Mouse (Mus musculus) MEL (cell line): Measurements from ENCODE around the gene B020011L13Rik. TPM values are rescaled to one million over a fixed set of nuclear protein-coding genes. Genes with fewer than 3 reads are reported as not detected.
"Not testable (repeated sequence)": the region's sequence is repeated elsewhere in the genome, so short reads cannot be mapped to it uniquely, and the experiment has no call there.

ENCODE experiments used
- DNase-seq: peaks from one replicate; pipeline ENCODE4 v3.0.0; 2011; ENCODE audit warnings: low read depth, low spot score
- H3K27ac ChIP-seq: 2 replicates; pipeline ENCODE4 v1.5.1; 2012; ENCODE audit warnings: low read depth, mild to moderate bottlenecking, control low read depth, low read length, moderate library complexity; ENCODE audit not compliant: control insufficient read depth
- H3K27me3 ChIP-seq, 2 experiments: fragments of 150-350 bp in 1 of 2; sonication (generic) in 1 of 2; 2 replicates each; pipeline ENCODE4 v1.6.1; 2012; ENCODE audit warnings: low read length in 2 of 2, mild to moderate bottlenecking in 2 of 2, improper control_type of control experiment in 1 of 2, moderate library complexity in 1 of 2; ENCODE audit not compliant: insufficient read depth in 2 of 2, control insufficient read depth in 1 of 2
- H3K36me3 ChIP-seq, 2 experiments: 2 replicates each; pipeline ENCODE4 v1.6.1; 2012 to 2014; ENCODE audit warnings: low read length in 2 of 2, improper control_type of control experiment in 1 of 2, inconsistent platforms in 1 of 2, mild to moderate bottlenecking in 1 of 2; ENCODE audit not compliant: insufficient read depth in 2 of 2, control insufficient read depth in 1 of 2
- H3K4me1 ChIP-seq, 2 experiments: fragments of 150-350 bp in 1 of 2; sonication (generic) in 1 of 2; 2 replicates each; pipeline ENCODE4 v1.6.1; 2012; ENCODE audit warnings: low read length in 2 of 2, improper control_type of control experiment in 1 of 2, mild to moderate bottlenecking in 1 of 2; ENCODE audit not compliant: insufficient read depth in 2 of 2, control insufficient read depth in 1 of 2
- H3K4me3 ChIP-seq, 2 experiments: fragments of 150-350 bp in 1 of 2; sonication (generic) in 1 of 2; 2 replicates each; pipeline ENCODE4 v1.5.1; 2012; ENCODE audit warnings: low read depth in 2 of 2, low read length in 2 of 2, mild to moderate bottlenecking in 2 of 2, moderate library complexity in 2 of 2, control low read depth in 1 of 2, improper control_type of control experiment in 1 of 2; ENCODE audit not compliant: control insufficient read depth in 1 of 2, insufficient read depth in 1 of 2
- H3K79me2 ChIP-seq: 2 replicates; pipeline ENCODE4 v1.6.1; 2012; ENCODE audit warnings: mild to moderate bottlenecking, low read length, moderate library complexity; ENCODE audit not compliant: control insufficient read depth, poor library complexity, insufficient read depth
- H3K9ac ChIP-seq: 2 replicates; pipeline ENCODE4 v1.6.1; 2012; ENCODE audit warnings: low read depth, mild to moderate bottlenecking, control low read depth, low read length, moderate library complexity; ENCODE audit not compliant: control insufficient read depth, poor library complexity, severe bottlenecking
- H3K9me3 ChIP-seq: fragments of 150-350 bp; sonication (generic); replicated peaks from 2 replicates; pipeline ENCODE4 v1.6.1; 2012; ENCODE audit warnings: mild to moderate bottlenecking, low read length, improper control_type of control experiment, moderate library complexity; ENCODE audit not compliant: insufficient read depth
- ZNF384 ChIP-seq: IDR thresholded peaks from 2 replicates; pipeline ENCODE4 v1.6.1; 2012; ENCODE audit warnings: low read depth, mild to moderate bottlenecking, inconsistent platforms, low read length, improper control_type of control experiment
- polyA plus RNA-seq, 2 experiments: library from polyadenylated mRNA; stranded (reverse) in 1 of 2; unstranded in 1 of 2; fragments of >175 nt in 1 of 2; fragments of >200 nt in 1 of 2; gene quantifications; 2 replicates each; pipeline versions ENCODE4 v1.2.1 to v1.2.4; 2012; ENCODE audit warnings: low replicate concordance in 2 of 2, low read depth in 1 of 2; ENCODE audit not compliant: insufficient read length in 2 of 2, insufficient read depth in 1 of 2, missing spikeins in 1 of 2
- total RNA-seq: library from RNA; depleted of rRNA; stranded (reverse); fragments of 300-350 nt; gene quantifications from 2 replicates; pipeline ENCODE4 v1.2.3, GENCODE M21; 2012; rRNA removed

The B020011L13Rik gene
- total RNA-seq, result not detected in 2 replicates
- polyA plus RNA-seq, result not detected

DNA sequence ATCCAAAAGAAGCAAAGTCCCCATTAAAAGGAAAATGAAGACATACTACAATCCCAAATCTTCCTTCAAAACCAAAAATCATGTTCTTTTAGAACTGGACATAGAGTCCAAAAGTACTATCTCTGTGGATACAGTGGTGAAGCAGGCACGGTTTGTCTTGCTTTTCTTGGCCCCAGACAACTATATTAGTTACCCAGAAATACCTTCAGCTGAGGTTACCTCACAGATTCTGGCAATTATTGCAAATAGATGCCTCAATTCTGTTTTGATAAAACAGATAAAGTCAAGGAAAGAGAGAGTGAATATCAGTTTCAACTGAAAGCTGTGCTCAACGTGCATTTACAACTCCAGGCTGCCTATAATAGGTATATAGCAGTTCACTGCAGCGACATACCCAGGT lies at the start of gene B020011L13Rik:
Gene B020011L13Rik, plus strand, starts transcription at position 301 of the 400 bp plus-strand sequence.
- H3K27ac ChIP-seq, H3K9ac ChIP-seq, H3K9me3 ChIP-seq, H3K79me2 ChIP-seq, H3K4me3 ChIP-seq, H3K4me1 ChIP-seq, H3K27me3 ChIP-seq, H3K36me3 ChIP-seq, DNase-seq: not testable (repeated sequence)

DNA sequence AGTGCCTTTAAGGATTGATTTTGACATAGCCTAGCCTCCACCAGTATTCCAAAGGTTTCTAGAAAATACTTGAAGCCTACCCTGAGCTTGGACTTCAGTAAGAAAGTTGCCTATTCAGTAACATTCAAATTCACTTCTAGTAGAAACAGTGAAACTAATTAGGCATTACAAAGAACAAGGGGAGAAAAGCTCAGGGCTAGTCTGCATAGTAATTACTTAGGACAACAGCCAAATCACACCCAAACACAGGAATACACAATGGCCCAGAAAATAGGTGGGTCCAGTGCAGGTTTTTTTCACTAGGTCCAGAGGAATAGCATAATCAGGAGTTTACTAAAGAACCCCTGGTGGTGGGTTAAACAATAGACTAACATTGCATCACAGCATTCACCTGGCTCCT lies 35.3 kb downstream of the B020011L13Rik start:
- not testable (repeated sequence) for H3K27ac ChIP-seq, H3K27me3 ChIP-seq, H3K9ac ChIP-seq, H3K9me3 ChIP-seq, H3K4me1 ChIP-seq, H3K36me3 ChIP-seq, DNase-seq, H3K4me3 ChIP-seq, H3K79me2 ChIP-seq

DNA sequence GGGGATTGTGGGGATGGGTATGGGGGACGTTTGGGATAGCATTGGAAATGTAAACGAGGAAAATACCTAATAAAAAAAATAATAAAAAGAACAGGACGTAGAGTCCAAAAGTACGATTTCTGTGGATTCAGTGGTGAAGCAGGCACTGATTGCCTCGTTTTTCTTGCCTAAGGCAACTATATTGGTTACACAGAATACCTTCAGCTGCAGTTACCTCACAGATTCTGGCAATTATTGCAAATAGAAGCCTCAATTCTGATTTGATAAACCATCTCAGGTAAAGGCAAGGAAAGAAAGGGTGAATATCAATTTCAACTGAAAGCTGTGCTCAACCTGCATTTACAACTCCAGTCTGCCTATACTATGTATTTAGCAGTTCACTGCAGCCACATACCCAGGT lies 48.8 kb downstream of the B020011L13Rik start, which contains the start of gene Gm28360:
Gene Gm28360, plus strand, starts transcription at position 301 of the 400 bp plus-strand sequence.
- not testable (repeated sequence) for H3K27ac ChIP-seq, H3K27me3 ChIP-seq, H3K9me3 ChIP-seq, H3K4me3 ChIP-seq, H3K4me1 ChIP-seq, DNase-seq, H3K9ac ChIP-seq, H3K79me2 ChIP-seq, H3K36me3 ChIP-seq

DNA sequence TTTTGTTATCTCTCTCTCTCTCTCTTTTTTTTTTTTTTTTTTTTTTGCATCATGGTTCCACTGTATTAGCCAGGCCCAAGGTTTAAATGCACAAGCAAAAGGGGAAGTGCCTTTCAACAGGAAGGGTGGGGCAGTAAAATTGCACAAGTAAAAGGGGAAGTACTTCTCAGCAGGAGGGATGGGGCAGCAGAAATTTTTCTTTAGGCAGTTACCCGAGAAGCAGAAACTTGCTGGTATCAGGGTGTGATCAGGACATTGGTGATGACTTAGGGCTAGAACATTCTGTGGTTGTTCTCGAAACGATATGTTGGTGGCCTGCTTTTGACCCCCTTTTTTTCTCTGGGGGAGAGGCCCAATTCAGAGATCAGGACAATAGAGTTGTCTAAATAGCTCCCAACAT lies 70.8 kb downstream of the B020011L13Rik start:
- not testable (repeated sequence) for H3K27me3 ChIP-seq, H3K36me3 ChIP-seq, H3K4me1 ChIP-seq, H3K9ac ChIP-seq, H3K79me2 ChIP-seq, H3K27ac ChIP-seq, H3K9me3 ChIP-seq, H3K4me3 ChIP-seq
- TF ChIP-seq ZNF384, result peak; percentile 58; the same call in 1 of the 2 replicates
- DNase-seq, result peak; percentile 56

Other genes with a start within 250 kb of the B020011L13Rik start
- not detected in 2 replicates for gene Gm28363, start 84.0 kb upstream of the B020011L13Rik start, total RNA-seq
- gene Gm28363, start 84.0 kb upstream of the B020011L13Rik start, polyA plus RNA-seq, result not detected
- gene Gm28360, start 48.9 kb downstream of the B020011L13Rik start, total RNA-seq, result not detected in 2 replicates
- not detected for gene Gm28360, start 48.9 kb downstream of the B020011L13Rik start, polyA plus RNA-seq
- not detected in 2 replicates for gene Gm28168, start 146.9 kb downstream of the B020011L13Rik start, total RNA-seq
- not detected for gene Gm28168, start 146.9 kb downstream of the B020011L13Rik start, polyA plus RNA-seq
- gene Gm7145, start 184.8 kb downstream of the B020011L13Rik start, total RNA-seq, result not detected in 2 replicates
- gene Gm7145, start 184.8 kb downstream of the B020011L13Rik start, polyA plus RNA-seq, result not detected